Mouse (Mus musculus) left cerebral cortex, postnatal 14 days (tissue): ENCODE measurements around the gene Smoc1. TPM values are rescaled to one million over a fixed set of nuclear protein-coding genes. Genes with fewer than 3 reads are reported as not detected.

Experiments used
- DNase-seq, 2 experiments: peaks; one replicate each; pipeline ENCODE4 v3.0.0; 2021 to 2022; ENCODE audit warnings: low spot score in 2 of 2, mixed read lengths in 1 of 2
- intact Hi-C: fragments of 180-260 bp; cut with DNase I; formaldehyde crosslinking; loops from one replicate; pipeline ENCODE4 v1.15.1; 2025
- total RNA-seq, 2 experiments: library from RNA; stranded (reverse); gene quantifications; 2 replicates each; pipeline ENCODE4 v1.2.3; 2021

Gene Smoc1
- total RNA-seq, 2 experiments from 2014 or later, result 6.3 to 9.0 TPM

GRCm38 (mm10) chr12:81184967-81185366 lies 158.4 kb downstream of the Smoc1 start:
- intact Hi-C loops, result no loop called here
- DNase-seq, result no peak

- intact Hi-C loops, result no loop called here
- DNase-seq, result peak; percentile 46 to 52
Observed at GRCm38 (mm10) chr12:81186081-81186480, 159.5 kb downstream of the Smoc1 start.

DNA sequence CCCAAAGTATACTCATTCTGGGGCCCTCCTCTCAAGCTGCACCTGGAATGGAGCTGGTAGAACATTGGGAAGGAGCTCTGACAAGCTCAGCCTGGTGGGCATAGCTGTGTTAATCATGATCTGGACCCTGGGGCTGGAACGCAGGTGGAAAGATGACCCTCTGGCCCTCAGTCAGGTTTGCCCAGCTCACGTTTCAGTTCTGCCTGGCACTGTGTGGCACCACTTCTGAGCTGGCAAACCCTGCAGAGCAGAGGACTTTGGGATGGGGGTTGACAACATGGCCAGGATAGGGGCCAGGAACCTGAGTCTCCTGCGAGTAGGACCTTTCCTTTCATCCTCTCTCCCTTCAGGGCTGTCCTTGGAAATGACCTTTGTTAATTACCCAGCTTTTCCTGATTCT lies 160.1 kb downstream of the Smoc1 start:
- intact Hi-C loops, result no loop called here
- no peak for DNase-seq

GRCm38 (mm10) chr12:81188423-81188822 lies 161.8 kb downstream of the Smoc1 start:
- intact Hi-C loops, result no loop called here

GRCm38 (mm10) chr12:81188996-81189395 lies 162.4 kb downstream of the Smoc1 start:
- no peak for DNase-seq
- intact Hi-C loops, result no loop called here

More at GRCm38 (mm10) chr12:81188423-81188822, 161.8 kb downstream of the Smoc1 start:
- no peak for DNase-seq

- DNase-seq, result no peak
- intact Hi-C loops, result no loop called here
Observed at GRCm38 (mm10) chr12:81189636-81190035, 163.0 kb downstream of the Smoc1 start.

DNA sequence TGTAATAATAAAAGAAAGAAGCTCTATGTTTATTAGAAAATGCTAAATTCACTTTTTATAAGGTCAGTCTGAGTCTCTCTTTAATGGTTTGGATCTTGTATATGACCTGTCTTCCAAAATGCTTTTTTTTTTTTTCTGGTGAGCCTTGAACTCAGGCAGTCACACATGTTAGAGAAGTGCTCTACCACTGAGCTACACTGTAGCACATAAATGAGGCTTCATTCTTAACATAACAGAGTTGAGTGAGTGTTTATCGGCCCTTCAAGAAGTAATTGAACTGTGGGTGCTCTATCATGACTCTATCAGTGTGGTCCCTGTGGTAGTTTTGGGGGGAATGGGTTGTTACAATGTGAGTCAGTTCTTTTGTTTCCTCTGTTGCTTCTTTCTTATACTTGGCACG lies 167.4 kb downstream of the Smoc1 start:
- intact Hi-C loops, result no loop called here

DNA sequence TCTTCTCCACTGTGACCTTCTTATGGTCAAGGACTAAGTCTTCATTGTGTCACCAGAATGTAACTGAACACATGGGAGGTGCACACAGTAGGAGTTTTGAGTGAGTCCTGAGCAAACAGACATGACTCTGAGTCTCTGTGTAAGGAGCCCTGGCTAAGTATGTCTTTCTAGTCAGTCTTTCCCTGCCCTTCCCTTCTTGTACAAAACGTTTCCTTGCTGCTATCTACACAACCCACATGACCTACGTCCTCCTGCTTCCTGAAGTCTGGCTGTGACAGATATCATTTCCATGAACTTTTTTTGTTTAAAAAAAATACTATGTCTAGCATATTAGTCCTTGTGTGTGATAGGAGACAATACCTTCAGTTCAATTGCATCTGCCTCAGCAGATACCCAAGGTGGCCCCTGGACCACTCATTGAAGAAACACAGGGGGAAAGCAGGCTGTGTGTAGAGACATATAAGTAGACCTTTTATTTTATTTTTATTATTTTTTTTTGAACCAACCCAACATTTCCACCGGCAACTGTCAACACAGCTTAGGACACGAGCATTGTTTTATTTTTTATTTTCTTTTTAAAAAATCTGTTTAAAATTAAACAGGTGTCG lies 171.0 kb downstream of the Smoc1 start:
- no peak for DNase-seq
- intact Hi-C loops, result no loop called here

More for the DNA sequence above, 167.4 kb downstream of the Smoc1 start:
- no peak for DNase-seq

GRCm38 (mm10) chr12:81199280-81199955 lies 172.8 kb downstream of the Smoc1 start:
- intact Hi-C loops, result loop anchor here (1.0 kb wide), 1 partner anchor 203 kb away; no protein-coding TSS in a partner anchor
- peak; percentile 81 to 82 for DNase-seq

DNA sequence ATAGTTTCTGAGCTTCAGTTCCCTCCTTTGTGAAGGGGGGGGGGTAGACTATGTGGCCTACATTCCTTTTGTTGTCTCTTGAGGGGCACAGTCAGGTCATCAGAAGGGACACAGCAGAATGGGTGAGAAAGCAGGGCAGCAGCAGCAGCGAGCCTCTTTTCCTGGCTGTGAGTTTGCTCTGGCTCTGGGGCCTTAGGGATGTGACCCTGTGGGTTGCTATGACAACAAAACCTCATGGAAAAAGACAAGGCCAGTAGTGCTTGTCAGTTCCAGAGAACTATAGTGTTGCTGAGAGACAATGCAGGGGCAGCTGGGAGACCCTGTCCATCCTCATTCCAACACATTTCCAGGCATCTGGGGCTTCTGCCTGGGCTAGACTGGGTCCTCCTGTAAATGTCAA lies 176.6 kb downstream of the Smoc1 start:
- intact Hi-C loops, result no loop called here
- DNase-seq, result no peak

- no peak for DNase-seq
- intact Hi-C loops, result loop anchor here (5.0 kb wide), 1 partner anchor 126 kb away; the partner anchor contains the start of gene Slc8a3
Observed at GRCm38 (mm10) chr12:81205619-81206560, 179.3 kb downstream of the Smoc1 start.

DNA sequence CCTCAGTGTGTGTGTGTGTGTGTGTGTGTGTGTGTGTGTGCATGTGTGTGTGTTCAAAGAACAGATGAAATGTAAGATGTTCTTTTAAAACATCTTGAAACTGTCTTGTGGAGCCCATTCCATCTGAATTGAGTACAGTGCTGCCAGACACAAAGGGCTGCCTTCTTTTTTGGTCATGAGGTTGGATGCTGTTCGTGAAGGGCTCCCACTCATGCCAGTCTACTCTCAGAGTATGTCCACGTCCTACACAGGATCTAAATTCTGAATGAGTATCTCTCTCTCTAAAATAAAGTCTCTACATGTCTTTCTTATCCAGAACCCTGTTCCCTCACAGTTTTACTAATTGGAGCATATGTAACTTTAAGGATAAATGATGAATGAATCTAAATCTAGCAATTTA lies 182.0 kb downstream of the Smoc1 start:
- no peak for DNase-seq
- intact Hi-C loops, result loop anchor here (5.0 kb wide), 1 partner anchor 124 kb away; the partner anchor contains the start of gene Slc8a3

DNA sequence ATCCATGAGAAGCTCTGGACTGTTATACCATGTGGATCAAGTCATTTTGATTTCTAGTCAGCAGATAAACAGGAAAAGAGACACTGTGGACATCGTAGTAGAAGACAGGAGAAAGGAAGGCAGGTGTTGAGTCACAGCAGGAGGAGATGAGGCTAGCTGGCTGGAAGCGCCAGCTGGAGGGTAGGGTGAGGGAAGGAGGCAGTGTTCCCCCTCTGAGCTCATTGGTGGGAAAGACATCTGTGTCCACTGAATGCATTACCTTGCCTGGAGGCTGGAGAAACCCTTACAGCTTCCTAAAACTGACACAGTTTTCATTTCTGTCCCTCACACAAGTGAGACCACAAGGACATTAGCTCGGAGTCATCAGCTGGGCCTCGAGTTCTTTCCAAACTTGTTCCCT lies 192.7 kb downstream of the Smoc1 start:
- intact Hi-C loops, result no loop called here
- DNase-seq, result no peak

- intact Hi-C loops, result no loop called here
- DNase-seq, result no peak
Observed at GRCm38 (mm10) chr12:81223276-81223675, 196.7 kb downstream of the Smoc1 start.

DNA sequence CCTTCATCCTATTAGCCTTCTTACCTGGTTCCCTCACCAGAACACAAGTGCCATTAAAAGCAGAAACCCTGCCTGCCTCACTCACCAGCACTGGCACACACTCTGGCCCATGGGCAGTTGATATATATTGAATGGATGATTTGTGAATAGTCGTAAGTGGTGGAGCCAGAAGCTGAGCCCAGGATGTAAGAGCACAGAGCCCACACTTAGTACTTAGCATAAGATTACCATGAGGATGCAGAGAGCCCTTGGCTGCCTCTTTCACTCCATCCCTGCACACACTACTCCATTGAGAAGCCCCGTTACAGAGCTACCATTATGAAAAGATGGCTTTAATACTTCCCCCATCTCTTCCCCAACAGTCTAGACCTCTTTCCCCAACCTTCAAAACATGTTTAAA lies 198.2 kb downstream of the Smoc1 start:
- peak in 1 of 2 experiments; percentile 20 for DNase-seq
- intact Hi-C loops, result loop anchor here (5.0 kb wide), 1 partner anchor 107 kb away; the partner anchor contains the start of gene Slc8a3

DNA sequence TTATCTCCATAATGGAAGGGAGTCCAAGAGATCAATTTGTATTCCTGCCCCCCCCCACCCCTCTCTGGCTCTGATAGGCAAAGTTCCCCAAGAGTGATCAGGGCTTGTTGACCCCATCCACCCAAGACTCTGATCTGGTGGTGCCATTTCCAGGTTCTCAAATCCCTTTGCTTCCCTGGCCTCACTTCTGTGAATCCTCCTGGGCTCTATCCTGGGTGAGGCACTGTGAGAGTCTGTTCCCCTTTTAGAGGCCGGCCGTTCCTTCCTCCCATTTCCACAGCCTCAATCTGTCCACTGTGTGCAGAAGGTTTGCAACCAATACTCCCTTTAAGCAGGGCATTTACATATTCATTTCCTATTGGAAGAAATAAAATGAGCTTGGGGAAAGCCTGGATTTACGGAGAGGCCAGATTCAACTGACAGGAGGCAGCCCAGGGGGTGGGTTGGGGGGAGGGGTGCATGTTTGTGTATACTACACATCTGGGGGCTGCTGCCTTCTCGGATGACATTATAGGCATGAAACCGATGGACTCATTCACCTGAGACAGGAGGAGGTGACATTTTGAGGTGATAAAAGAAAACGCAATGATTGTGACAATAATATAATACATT lies 199.5 kb downstream of the Smoc1 start:
- intact Hi-C loops, result loop anchor here (5.0 kb wide), 1 partner anchor 106 kb away; the partner anchor contains the start of gene Slc8a3
- no peak for DNase-seq

GRCm38 (mm10) chr12:81226590-81226989 lies 200.0 kb downstream of the Smoc1 start:
- intact Hi-C loops, result loop anchor here (5.0 kb wide), 1 partner anchor 106 kb away; the partner anchor contains the start of gene Slc8a3
- DNase-seq, result peak in 1 of 2 experiments; percentile 51

- intact Hi-C loops, result loop anchor here (5.0 kb wide), 1 partner anchor 104 kb away; the partner anchor contains the start of gene Slc8a3
- DNase-seq, result peak; percentile 74 to 94
Observed at GRCm38 (mm10) chr12:81227767-81228460, 201.3 kb downstream of the Smoc1 start.
